Mouse (Mus musculus): Measurements from ENCODE around the gene Strap. TPM values are rescaled to one million over a fixed set of nuclear protein-coding genes. Genes with fewer than 3 reads are reported as not detected.

The Strap gene
- total RNA-seq, 1 experiment: 109 TPM

DNA sequence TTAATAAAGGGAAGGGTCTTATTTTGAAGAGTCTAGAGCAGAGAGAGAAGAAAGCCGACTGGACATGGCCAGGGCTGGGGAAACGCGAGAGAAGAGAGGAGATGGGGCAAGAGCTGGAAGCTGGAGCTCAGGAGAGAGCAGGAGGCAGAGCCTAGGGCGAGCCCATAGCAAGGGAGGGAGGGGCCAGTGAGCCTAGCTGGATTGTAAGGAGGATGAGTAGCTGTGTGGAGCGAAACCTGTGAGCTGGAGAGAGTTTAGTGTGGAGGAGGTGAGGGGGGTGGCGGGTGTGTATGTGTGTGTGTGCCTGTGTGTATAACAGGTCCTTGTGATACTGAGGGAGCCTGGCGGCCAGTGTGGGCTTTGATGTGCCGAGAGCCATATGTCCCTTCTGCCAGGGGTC is 24.8 kb downstream of the Strap start:
- DNase-seq (ENCODE audit: low read depth, low spot score): no peak
- H3K36me3 ChIP-seq (ENCODE audit: control insufficient read depth, insufficient read depth, low read length, poor library complexity, severe bottlenecking): no peaks in the 10 kb centered on the region
- no peaks in the 10 kb centered on the region for H3K9me3 ChIP-seq (ENCODE audit: control insufficient read depth, insufficient read depth, low read depth, low read length)
- in situ Hi-C loops (cut with MboI; ENCODE audit: low sequenced_read_pairs in 2 of 2, unreplicated experiment in 2 of 2): no loop called here
- no peak overlapping the region for H3K9ac ChIP-seq (ENCODE audit: insufficient read depth, low read depth, low read length, poor library complexity, severe bottlenecking)
- no peak overlapping the region for H3K27ac ChIP-seq (ENCODE audit: insufficient read depth, low read depth, low read length, poor library complexity, severe bottlenecking)
- no peak overlapping the region for H3K4me3 ChIP-seq (ENCODE audit: insufficient read depth in 1 of 2, low read depth in 1 of 2, low read length in 2 of 2, poor library complexity in 1 of 2, severe bottlenecking in 1 of 2)
- peaks cover 2 to 15% of the 10 kb centered on the region in 2 experiments; a peak in 2 of 4 replicates for H3K4me1 ChIP-seq (ENCODE audit: control insufficient read depth in 2 of 2, insufficient read depth in 2 of 2, low read length in 2 of 2, poor library complexity in 1 of 2)
- TF ChIP-seq MAFK (IDR thresholded peaks at IDR 0.05; ENCODE audit: insufficient read depth, low read depth, low read length): no peak
- no peak for TF ChIP-seq ZC3H11A (IDR thresholded peaks at IDR 0.05; ENCODE audit: borderline replicate concordance, low read depth, low read length)

DNA sequence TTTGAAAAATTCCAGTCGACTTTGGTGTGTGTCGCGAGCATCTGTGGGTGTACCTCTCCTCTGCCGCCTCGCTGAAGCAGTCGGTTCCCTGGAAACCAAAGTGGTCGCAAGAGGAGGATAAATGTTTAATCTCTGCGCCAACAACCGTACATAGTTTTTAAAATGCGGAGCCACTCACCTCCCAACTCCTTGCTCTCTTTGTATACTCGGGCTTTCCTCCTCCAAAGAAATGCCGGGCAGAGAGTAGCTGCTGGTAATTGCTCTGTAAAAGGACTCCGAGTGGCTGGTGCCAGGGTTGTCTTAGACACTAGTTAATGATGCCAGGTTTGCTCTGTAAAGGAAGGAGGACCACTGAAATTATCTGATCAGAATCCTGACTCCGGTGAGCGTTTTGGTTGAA is 26.1 kb downstream of the Strap start:
- Histone ChIP-seq H3K9ac (ENCODE audit: insufficient read depth, low read depth, low read length, poor library complexity, severe bottlenecking) (no peak overlapping the region), H3K27ac (ENCODE audit: insufficient read depth, low read depth, low read length, poor library complexity, severe bottlenecking) (no peak overlapping the region), H3K36me3 (ENCODE audit: control insufficient read depth, insufficient read depth, low read length, poor library complexity, severe bottlenecking) (no peaks in the 10 kb centered on the region), H3K4me3 (ENCODE audit: insufficient read depth in 1 of 2, low read depth in 1 of 2, low read length in 2 of 2, poor library complexity in 1 of 2, severe bottlenecking in 1 of 2) (no peak overlapping the region), H3K4me1 (ENCODE audit: control insufficient read depth in 2 of 2, insufficient read depth in 2 of 2, low read length in 2 of 2, poor library complexity in 1 of 2) (peaks cover 5 to 19% of the 10 kb centered on the region in 2 experiments), H3K9me3 (ENCODE audit: control insufficient read depth, insufficient read depth, low read depth, low read length) (no peaks in the 10 kb centered on the region)
- in situ Hi-C loops (cut with MboI; ENCODE audit: low sequenced_read_pairs in 2 of 2, unreplicated experiment in 2 of 2): no loop called here
- no peak for TF ChIP-seq HCFC1 (IDR thresholded peaks at IDR 0.05; ENCODE audit: borderline replicate concordance, insufficient read depth, low read length)
- no peak for TF ChIP-seq MAFK (IDR thresholded peaks at IDR 0.05; ENCODE audit: insufficient read depth, low read depth, low read length)
- TF ChIP-seq ZC3H11A (IDR thresholded peaks at IDR 0.05; ENCODE audit: borderline replicate concordance, low read depth, low read length): no peak
- no peak for TF ChIP-seq CHD2 (IDR thresholded peaks at IDR 0.05; ENCODE audit: low read depth, low read length)
- no peak for TF ChIP-seq ZNF384 (IDR thresholded peaks at IDR 0.05; ENCODE audit: low read depth, low read length)
- DNase-seq (ENCODE audit: low read depth, low spot score): no peak

DNA sequence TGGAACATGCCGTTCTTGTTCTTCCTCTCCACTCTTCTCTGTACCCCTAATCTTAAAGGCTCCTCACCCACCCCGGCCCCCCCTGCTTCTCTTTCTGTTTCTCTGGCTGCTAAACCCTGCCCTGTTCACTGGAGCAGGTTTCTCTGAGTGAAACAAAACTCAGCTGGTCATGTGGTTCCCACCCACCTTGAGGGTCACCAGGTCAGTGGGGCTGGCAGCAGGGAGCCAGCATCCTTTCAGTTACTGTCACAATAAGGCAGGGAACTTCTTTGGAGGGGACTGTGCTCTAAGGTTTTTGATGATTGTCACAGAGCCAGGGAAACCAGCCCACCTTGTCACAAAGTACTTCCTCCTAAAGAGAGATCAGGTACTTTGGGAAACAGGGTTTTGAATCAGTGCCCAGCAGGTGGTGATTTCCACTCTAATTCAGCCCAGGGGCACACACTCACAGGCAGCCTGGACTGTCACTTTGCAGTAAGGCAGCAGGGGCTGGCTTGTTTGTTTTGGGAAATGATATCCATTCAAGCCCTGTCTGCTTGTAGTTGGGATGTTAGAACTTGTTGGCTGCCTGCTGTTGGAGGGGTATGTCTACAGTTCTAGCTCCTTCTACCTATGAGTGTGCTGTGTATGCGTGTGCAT is 29.8 kb downstream of the Strap start:
- Histone ChIP-seq H3K9ac (ENCODE audit: insufficient read depth, low read depth, low read length, poor library complexity, severe bottlenecking) (no peak overlapping the region), H3K4me3 (ENCODE audit: insufficient read depth in 1 of 2, low read depth in 1 of 2, low read length in 2 of 2, poor library complexity in 1 of 2, severe bottlenecking in 1 of 2) (no peak overlapping the region), H3K36me3 (ENCODE audit: control insufficient read depth, insufficient read depth, low read length, poor library complexity, severe bottlenecking) (no peaks in the 10 kb centered on the region), H3K9me3 (ENCODE audit: control insufficient read depth, insufficient read depth, low read depth, low read length) (no peaks in the 10 kb centered on the region), H3K4me1 (ENCODE audit: control insufficient read depth in 2 of 2, insufficient read depth in 2 of 2, low read length in 2 of 2, poor library complexity in 1 of 2) (peaks cover 7 to 19% of the 10 kb centered on the region in 2 experiments), H3K27ac (ENCODE audit: insufficient read depth, low read depth, low read length, poor library complexity, severe bottlenecking) (no peak overlapping the region; the same call in 1 of the 2 replicates)
- in situ Hi-C loops (cut with MboI; ENCODE audit: low sequenced_read_pairs in 2 of 2, unreplicated experiment in 2 of 2): no loop called here
- TF ChIP-seq MAFK (IDR thresholded peaks at IDR 0.05; ENCODE audit: insufficient read depth, low read depth, low read length) (no peak), ZC3H11A (IDR thresholded peaks at IDR 0.05; ENCODE audit: borderline replicate concordance, low read depth, low read length) (no peak), ZNF384 (IDR thresholded peaks at IDR 0.05; ENCODE audit: low read depth, low read length) (no peak), CHD2 (IDR thresholded peaks at IDR 0.05; ENCODE audit: low read depth, low read length) (no peak), HCFC1 (IDR thresholded peaks at IDR 0.05; ENCODE audit: borderline replicate concordance, insufficient read depth, low read length) (no peak)
- no peak for DNase-seq (ENCODE audit: low read depth, low spot score)

DNA sequence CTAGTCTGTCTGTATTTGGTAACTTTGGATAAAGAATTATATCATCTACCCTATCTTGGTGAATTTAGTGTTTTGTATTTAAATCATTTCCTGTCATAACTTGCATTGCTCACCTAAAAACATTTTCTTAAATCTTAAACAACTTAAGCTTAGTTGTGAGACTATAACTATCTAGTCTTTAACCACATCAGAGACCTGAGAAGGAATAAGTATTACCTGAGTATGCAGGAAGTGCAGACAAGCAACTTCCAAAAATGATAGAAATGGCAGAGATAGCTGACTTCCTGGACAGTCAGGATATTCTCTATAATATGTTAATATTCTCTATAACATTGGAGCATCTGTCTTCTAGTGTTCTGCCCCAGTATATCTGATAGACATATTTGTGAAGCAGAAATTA is 31.3 kb downstream of the Strap start:
- in situ Hi-C loops (cut with MboI; ENCODE audit: low sequenced_read_pairs in 2 of 2, unreplicated experiment in 2 of 2): no loop called here
- no peak for DNase-seq (ENCODE audit: low read depth, low spot score)
- Histone ChIP-seq H3K36me3 (ENCODE audit: control insufficient read depth, insufficient read depth, low read length, poor library complexity, severe bottlenecking) (no peaks in the 10 kb centered on the region), H3K4me1 (ENCODE audit: control insufficient read depth in 2 of 2, insufficient read depth in 2 of 2, low read length in 2 of 2, poor library complexity in 1 of 2) (peaks cover 6 to 17% of the 10 kb centered on the region in 2 experiments), H3K4me3 (ENCODE audit: insufficient read depth in 1 of 2, low read depth in 1 of 2, low read length in 2 of 2, poor library complexity in 1 of 2, severe bottlenecking in 1 of 2) (no peak overlapping the region), H3K9ac (ENCODE audit: insufficient read depth, low read depth, low read length, poor library complexity, severe bottlenecking) (no peak overlapping the region), H3K9me3 (ENCODE audit: control insufficient read depth, insufficient read depth, low read depth, low read length) (no peaks in the 10 kb centered on the region), H3K27ac (ENCODE audit: insufficient read depth, low read depth, low read length, poor library complexity, severe bottlenecking) (no peak overlapping the region)
- TF ChIP-seq CHD2 (IDR thresholded peaks at IDR 0.05; ENCODE audit: low read depth, low read length): no peak
- no peak for TF ChIP-seq ZC3H11A (IDR thresholded peaks at IDR 0.05; ENCODE audit: borderline replicate concordance, low read depth, low read length)
- TF ChIP-seq ZNF384 (IDR thresholded peaks at IDR 0.05; ENCODE audit: low read depth, low read length): no peak
- TF ChIP-seq MAFK (IDR thresholded peaks at IDR 0.05; ENCODE audit: insufficient read depth, low read depth, low read length): no peak
- TF ChIP-seq HCFC1 (IDR thresholded peaks at IDR 0.05; ENCODE audit: borderline replicate concordance, insufficient read depth, low read length): no peak
